Mouse (Mus musculus) neural tube, embryonic 14.5 days (tissue): Measurements from ENCODE around the gene Usp40. TPM values are rescaled to one million over a fixed set of nuclear protein-coding genes. Genes with fewer than 3 reads are reported as not detected.
A peak's percentile ranks its signal among the peaks of the same experiment; 100 is the strongest.

Experiments used
- ATAC-seq: fragments of 200-750 bp; cut with Nextera tagmentation; 2 replicates; pipeline ENCODE4 v1.8.0; 2017; ENCODE audit warnings: low read depth, mild to moderate bottlenecking, moderate TSS enrichment, moderate library complexity
- H3K27ac ChIP-seq: fragments of 300-500 bp; sonication (generic); 2 replicates; pipeline ENCODE4 v1.5.1; 2014; ENCODE audit warnings: low read depth, mild to moderate bottlenecking, control low read depth, low read length, moderate library complexity, mixed read lengths
- H3K27me3 ChIP-seq: fragments of 300-500 bp; sonication (generic); 2 replicates; pipeline ENCODE4 v1.6.1; 2014; ENCODE audit warnings: low read length; ENCODE audit not compliant: control insufficient read depth, insufficient read depth
- H3K36me3 ChIP-seq: fragments of 300-500 bp; sonication (generic); 2 replicates; pipeline ENCODE4 v1.6.1; 2014; ENCODE audit warnings: low read length, mixed read lengths; ENCODE audit not compliant: control insufficient read depth, insufficient read depth
- H3K4me1 ChIP-seq: fragments of 300-500 bp; sonication (generic); 2 replicates; pipeline ENCODE4 v1.6.1; 2014; ENCODE audit warnings: low read length; ENCODE audit not compliant: control insufficient read depth, insufficient read depth
- H3K4me2 ChIP-seq: fragments of 300-500 bp; sonication (generic); 2 replicates; pipeline ENCODE4 v1.6.1; 2014; ENCODE audit warnings: mild to moderate bottlenecking, low read depth, low read length, control low read depth
- H3K4me3 ChIP-seq: fragments of 300-500 bp; sonication (generic); 2 replicates; pipeline ENCODE4 v1.5.1; 2014; ENCODE audit warnings: low read depth, low read length, control low read depth, mixed read lengths
- H3K9ac ChIP-seq: fragments of 300-500 bp; sonication (generic); replicated peaks from 2 replicates; pipeline ENCODE4 v1.6.1; 2014; ENCODE audit warnings: low read depth, mild to moderate bottlenecking, control low read depth, low read length, mixed read lengths
- H3K9me3 ChIP-seq: fragments of 300-500 bp; sonication (generic); 2 replicates; pipeline ENCODE4 v1.6.1; 2016; ENCODE audit warnings: low read length; ENCODE audit not compliant: control insufficient read depth
- whole genome bisulfite sequencing: fragments of 180-500 bp; shearing (Covaris S2); extraction: QIAGEN DNeasy Blood & Tissue Kit; methylation state at CpG from one replicate; pipeline ENCODE4 v1.1.7; 2014; 5-methylcytosine and 5-hydroxymethylcytosine counted together
- polyA plus RNA-seq: library from polyadenylated mRNA; unstranded; fragments of >200 nt; fragmentation: Nextera tagmentation; extraction: Ambion mirVana; gene quantifications from 2 replicates; pipeline ENCODE4 v1.2.1, GENCODE M21; 2014

Gene Usp40
- polyA plus RNA-seq, 1 experiment from 2014 or later, result 22.1 TPM

DNA sequence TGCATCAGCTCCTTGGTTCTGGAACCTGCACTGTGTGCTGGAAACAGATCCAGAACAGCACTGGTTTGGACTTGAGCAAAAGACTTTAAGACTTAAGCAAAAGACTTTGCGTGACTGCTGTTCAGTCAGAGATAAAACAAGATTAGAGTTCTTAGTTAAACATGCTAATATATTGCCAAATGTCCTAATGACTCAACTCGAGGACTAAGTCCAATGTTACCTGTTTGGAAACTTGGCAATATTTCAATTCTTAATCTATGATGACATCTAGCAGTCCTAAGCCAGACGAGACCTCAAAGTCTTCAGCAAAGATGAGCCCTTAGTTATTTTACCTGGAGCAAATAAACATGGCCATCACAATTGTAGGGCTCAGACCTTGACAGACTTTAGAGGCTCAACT, 5.4 kb upstream of the Usp40 start:
- Histone ChIP-seq H3K27ac (no peak overlapping the region), H3K36me3 (no peaks in the 10 kb centered on the region), H3K9me3 (no peaks in the 10 kb centered on the region), H3K4me2 (no peak overlapping the region), H3K4me3 (no peak overlapping the region), H3K9ac (no peak overlapping the region), H3K27me3 (no peaks in the 10 kb centered on the region), H3K4me1 (no peaks in the 10 kb centered on the region)
- no peak for ATAC-seq
- 80% methylated on average over 3 of the region's 3 CpGs for WGBS

DNA sequence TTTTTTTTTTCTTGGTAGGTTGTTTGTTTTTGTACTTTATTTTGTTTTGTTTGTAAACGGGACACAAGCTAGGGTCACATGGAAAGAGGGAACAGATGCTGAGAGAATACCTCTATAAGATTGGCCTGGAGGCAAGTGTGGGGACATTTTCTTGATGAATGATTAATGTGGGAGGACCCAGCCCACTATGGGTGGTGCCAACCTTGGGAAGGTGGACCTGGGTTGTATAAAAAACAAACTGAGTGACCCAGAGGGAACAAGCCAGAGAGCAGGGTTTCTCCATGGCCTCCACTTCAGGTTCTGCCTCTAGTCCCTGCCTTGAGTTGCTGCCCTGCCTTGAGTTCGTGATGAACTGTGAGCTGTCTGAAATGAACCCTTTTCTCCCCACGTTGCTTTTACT, 1.2 kb upstream of the Usp40 start:
- H3K9ac ChIP-seq, result no peak overlapping the region
- peaks cover 14% of the 10 kb centered on the region for H3K4me1 ChIP-seq
- H3K4me3 ChIP-seq, result no peak overlapping the region
- no peak; the same call in 1 of the 2 replicates for ATAC-seq
- no peak overlapping the region for H3K4me2 ChIP-seq
- H3K9me3 ChIP-seq, result no peaks in the 10 kb centered on the region
- H3K27ac ChIP-seq, result no peak overlapping the region
- no peaks in the 10 kb centered on the region for H3K27me3 ChIP-seq
- WGBS, result 81% methylated on average over 3 of the region's 3 CpGs
- no peaks in the 10 kb centered on the region for H3K36me3 ChIP-seq

DNA sequence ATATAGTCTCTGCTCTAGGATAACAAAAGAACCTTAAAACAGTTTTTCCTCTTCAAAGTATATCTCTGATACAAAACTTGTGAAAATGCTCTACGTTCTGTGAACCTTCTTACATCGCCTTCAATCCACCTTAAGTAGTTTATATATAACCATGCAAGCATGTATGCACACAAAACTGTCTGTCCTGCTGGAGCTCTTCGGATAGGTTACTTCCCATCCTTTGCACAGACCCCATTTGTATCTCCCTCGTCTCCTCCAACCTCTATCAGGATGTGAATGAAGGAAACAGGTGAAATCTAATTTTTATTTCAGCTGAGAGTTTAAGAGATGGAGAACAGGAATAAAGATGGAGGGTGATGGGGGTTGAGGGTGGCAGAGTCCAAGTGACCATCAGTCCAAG, 384 bp upstream of the Usp40 start:
- Histone ChIP-seq H3K27ac (no peak overlapping the region; the same call in 1 of the 2 replicates), H3K9ac (peak overlapping the region; percentile 77; the same call in 1 of the 2 replicates), H3K9me3 (no peaks in the 10 kb centered on the region), H3K36me3 (no peaks in the 10 kb centered on the region), H3K27me3 (no peaks in the 10 kb centered on the region), H3K4me1 (peaks cover 14% of the 10 kb centered on the region), H3K4me3 (peak overlapping the region; percentile 66), H3K4me2 (peak overlapping the region; percentile 70)
- ATAC-seq, result peak; percentile 28; the same call in 1 of the 2 replicates
- 46% methylated on average over 4 of the region's 4 CpGs for WGBS

GRCm38 (mm10) chr1:88007692-88008210, 600 bp downstream of the Usp40 start:
- peaks cover 2% of the 10 kb centered on the region; the same call in 1 of the 2 replicates for H3K36me3 ChIP-seq
- ATAC-seq, result peak; percentile 42
- peak overlapping the region; percentile 94 for H3K27ac ChIP-seq
- peak overlapping the region; percentile 77 for H3K9ac ChIP-seq
- peaks cover 14% of the 10 kb centered on the region for H3K4me1 ChIP-seq
- peak overlapping the region; percentile 66 for H3K4me3 ChIP-seq
- WGBS, result 3% methylated on average over 5 of the region's 5 CpGs
- peak overlapping the region; percentile 70 for H3K4me2 ChIP-seq
- H3K27me3 ChIP-seq, result no peaks in the 10 kb centered on the region
- H3K9me3 ChIP-seq, result no peaks in the 10 kb centered on the region

GRCm38 (mm10) chr1:87992716-87993115, 15.6 kb downstream of the Usp40 start:
- Histone ChIP-seq H3K9ac (no peak overlapping the region), H3K4me2 (no peak overlapping the region), H3K4me1 (no peaks in the 10 kb centered on the region), H3K27me3 (no peaks in the 10 kb centered on the region), H3K36me3 (peaks cover 54% of the 10 kb centered on the region), H3K4me3 (no peak overlapping the region), H3K27ac (no peak overlapping the region), H3K9me3 (no peaks in the 10 kb centered on the region)
- WGBS, result 97% methylated on average over 2 of the region's 2 CpGs
- ATAC-seq, result no peak

- no peaks in the 10 kb centered on the region for H3K27me3 ChIP-seq
- H3K4me1 ChIP-seq, result no peaks in the 10 kb centered on the region
- H3K27ac ChIP-seq, result no peak overlapping the region
- no peak overlapping the region for H3K9ac ChIP-seq
- ATAC-seq, result no peak
- peaks cover 42% of the 10 kb centered on the region for H3K36me3 ChIP-seq
- no peaks in the 10 kb centered on the region for H3K9me3 ChIP-seq
- H3K4me2 ChIP-seq, result no peak overlapping the region
- WGBS, result 62% methylated on average over 4 of the region's 4 CpGs
- no peak overlapping the region for H3K4me3 ChIP-seq
Observed at GRCm38 (mm10) chr1:87982291-87982690, 26.1 kb downstream of the Usp40 start.

- Histone ChIP-seq H3K4me1 (no peaks in the 10 kb centered on the region), H3K36me3 (peaks cover 30% of the 10 kb centered on the region), H3K27me3 (no peaks in the 10 kb centered on the region), H3K9ac (no peak overlapping the region), H3K9me3 (no peaks in the 10 kb centered on the region), H3K4me2 (no peak overlapping the region), H3K4me3 (no peak overlapping the region), H3K27ac (no peak overlapping the region)
- WGBS, result 91% methylated on average over 4 of the region's 4 CpGs
- no peak for ATAC-seq
Observed at GRCm38 (mm10) chr1:87970381-87970780, 38.0 kb downstream of the Usp40 start.

- no peak overlapping the region for H3K27ac ChIP-seq
- no peaks in the 10 kb centered on the region for H3K9me3 ChIP-seq
- no peak overlapping the region for H3K4me2 ChIP-seq
- no peak for ATAC-seq
- no peak overlapping the region for H3K4me3 ChIP-seq
- no peaks in the 10 kb centered on the region for H3K4me1 ChIP-seq
- no peak overlapping the region for H3K9ac ChIP-seq
- no peaks in the 10 kb centered on the region for H3K27me3 ChIP-seq
- WGBS, result 87% methylated on average over 2 of the region's 2 CpGs
- peaks cover 12% of the 10 kb centered on the region; the same call in 1 of the 2 replicates for H3K36me3 ChIP-seq
Observed at GRCm38 (mm10) chr1:87961459-87962167, 46.7 kb downstream of the Usp40 start.

DNA sequence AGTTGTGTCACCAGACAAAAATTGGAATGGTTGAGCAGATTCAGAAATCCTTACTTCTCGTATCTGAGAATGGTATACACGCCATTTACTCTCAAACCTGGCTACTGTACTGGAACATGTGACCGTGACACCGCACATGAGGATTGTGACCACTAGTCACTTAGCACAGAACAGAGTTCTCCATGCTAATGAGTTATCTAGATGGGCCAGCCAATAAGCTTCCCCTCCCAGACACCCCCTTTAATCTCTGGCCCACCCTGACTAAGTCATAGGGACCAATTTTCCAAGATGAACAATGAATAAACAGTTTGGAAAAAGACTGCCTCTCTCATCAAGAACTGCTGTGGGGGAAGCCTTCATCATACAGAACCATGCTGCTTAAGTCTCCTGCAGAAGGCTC, 47.6 kb downstream of the Usp40 start:
- Histone ChIP-seq H3K4me3 (no peak overlapping the region), H3K27ac (no peak overlapping the region), H3K9ac (no peak overlapping the region), H3K4me1 (no peaks in the 10 kb centered on the region), H3K9me3 (no peaks in the 10 kb centered on the region), H3K36me3 (peaks cover 19% of the 10 kb centered on the region; the same call in 1 of the 2 replicates), H3K4me2 (no peak overlapping the region), H3K27me3 (no peaks in the 10 kb centered on the region)
- no peak for ATAC-seq
- 94% methylated on average over 4 of the region's 4 CpGs for WGBS
